Mouse (Mus musculus) kidney, postnatal 25 days (tissue): ENCODE data around the gene Garem2.
"Not testable (repeated sequence)": the region's sequence is repeated elsewhere in the genome, so short reads cannot be mapped to it uniquely, and the experiment has no call there.

Experiments used
- DNase-seq, 2 experiments: peaks; one replicate each; pipeline ENCODE4 v3.0.0; 2021; ENCODE audit warnings: mixed read lengths in 2 of 2

Gene Garem2

GRCm38 (mm10) chr5:30104841-30105667 lies at the start of gene Garem2:
Gene Garem2, plus strand, starts transcription at chr5:30105161.
- DNase-seq = no peak

GRCm38 (mm10) chr5:30058216-30058731 lies 46.7 kb upstream of the Garem2 start:
- no peak for DNase-seq

- DNase-seq = not testable (repeated sequence)
These were observed 45.4 kb upstream of the Garem2 start for GRCm38 (mm10) chr5:30059607-30060006.

- DNase-seq = peak; percentile 50
These were observed 37.2 kb upstream of the Garem2 start for GRCm38 (mm10) chr5:30067726-30068125.

GRCm38 (mm10) chr5:30071677-30072076 lies 33.3 kb upstream of the Garem2 start:
- DNase-seq = no peak

- DNase-seq = no peak
These were observed 32.6 kb upstream of the Garem2 start for GRCm38 (mm10) chr5:30072377-30072776.

- peak; percentile 90 for DNase-seq
These were observed 31.8 kb upstream of the Garem2 start, which contains the start of gene Tyms for GRCm38 (mm10) chr5:30072825-30073821. Gene Tyms, minus strand, starts transcription at chr5:30073617.

GRCm38 (mm10) chr5:30092701-30093100 lies 12.3 kb upstream of the Garem2 start:
- no peak for DNase-seq

GRCm38 (mm10) chr5:30094399-30094798 lies 10.6 kb upstream of the Garem2 start:
- DNase-seq = no peak

- no peak for DNase-seq
These were observed 9.2 kb upstream of the Garem2 start for GRCm38 (mm10) chr5:30095731-30096130.

GRCm38 (mm10) chr5:30098260-30098659 lies 6.7 kb upstream of the Garem2 start:
- no peak for DNase-seq

- no peak for DNase-seq
These were observed 1.6 kb upstream of the Garem2 start for GRCm38 (mm10) chr5:30103340-30103739.

- DNase-seq = peak; percentile 63 to 72
These were observed 622 bp upstream of the Garem2 start for GRCm38 (mm10) chr5:30104339-30104738.

- no peak for DNase-seq
These were observed 823 bp downstream of the Garem2 start, which contains the start of gene 3110082J24Rik for GRCm38 (mm10) chr5:30105668-30106300. Gene 3110082J24Rik, minus strand, starts transcription at chr5:30106086.

GRCm38 (mm10) chr5:30106756-30107155 lies 1.8 kb downstream of the Garem2 start:
- DNase-seq = no peak

GRCm38 (mm10) chr5:30107186-30107585 lies 2.2 kb downstream of the Garem2 start:
- DNase-seq = no peak

GRCm38 (mm10) chr5:30107611-30108041 lies 2.7 kb downstream of the Garem2 start:
- DNase-seq = no peak

- no peak for DNase-seq
These were observed 3.3 kb downstream of the Garem2 start for GRCm38 (mm10) chr5:30108233-30108632.

GRCm38 (mm10) chr5:30109899-30110298 lies 4.9 kb downstream of the Garem2 start:
- no peak for DNase-seq

- no peak for DNase-seq
These were observed 5.6 kb downstream of the Garem2 start for GRCm38 (mm10) chr5:30110371-30111060.

GRCm38 (mm10) chr5:30111126-30111525 lies 6.2 kb downstream of the Garem2 start:
- DNase-seq = peak; percentile 39 to 56

GRCm38 (mm10) chr5:30111771-30112170 lies 6.8 kb downstream of the Garem2 start:
- no peak for DNase-seq
